Mouse (Mus musculus) spleen, postnatal 14 days (tissue): ENCODE data around the gene Schip1.

Experiments used
- DNase-seq, 2 experiments: peaks; one replicate each; pipeline ENCODE4 v3.0.0; 2021 to 2022; ENCODE audit warnings: low spot score in 2 of 2

Schip1 gene

DNA sequence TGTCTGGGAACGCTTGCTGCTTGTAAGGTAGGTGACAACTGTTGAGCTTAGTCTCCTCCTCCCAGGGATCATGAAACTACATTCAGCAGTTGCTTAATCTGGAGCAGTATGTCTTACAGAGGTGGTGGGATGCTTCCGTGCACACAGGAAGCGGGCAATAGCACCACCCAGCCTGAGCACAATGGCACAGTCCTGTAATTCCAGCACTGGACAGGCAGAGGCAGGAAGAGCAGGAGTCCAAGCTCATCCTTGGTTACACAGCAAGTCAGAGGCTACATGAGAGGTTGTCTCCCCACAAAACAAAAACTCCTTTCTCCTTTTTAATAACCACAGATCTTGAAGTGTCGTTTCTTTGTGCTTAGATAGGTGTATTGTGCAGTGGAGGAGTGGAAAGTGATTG, 447.1 kb downstream of the Schip1 start:
- DNase-seq, result no peak

- DNase-seq, result no peak
Measured at GRCm38 (mm10) chr3:68512327-68512726, 447.7 kb downstream of the Schip1 start.

DNA sequence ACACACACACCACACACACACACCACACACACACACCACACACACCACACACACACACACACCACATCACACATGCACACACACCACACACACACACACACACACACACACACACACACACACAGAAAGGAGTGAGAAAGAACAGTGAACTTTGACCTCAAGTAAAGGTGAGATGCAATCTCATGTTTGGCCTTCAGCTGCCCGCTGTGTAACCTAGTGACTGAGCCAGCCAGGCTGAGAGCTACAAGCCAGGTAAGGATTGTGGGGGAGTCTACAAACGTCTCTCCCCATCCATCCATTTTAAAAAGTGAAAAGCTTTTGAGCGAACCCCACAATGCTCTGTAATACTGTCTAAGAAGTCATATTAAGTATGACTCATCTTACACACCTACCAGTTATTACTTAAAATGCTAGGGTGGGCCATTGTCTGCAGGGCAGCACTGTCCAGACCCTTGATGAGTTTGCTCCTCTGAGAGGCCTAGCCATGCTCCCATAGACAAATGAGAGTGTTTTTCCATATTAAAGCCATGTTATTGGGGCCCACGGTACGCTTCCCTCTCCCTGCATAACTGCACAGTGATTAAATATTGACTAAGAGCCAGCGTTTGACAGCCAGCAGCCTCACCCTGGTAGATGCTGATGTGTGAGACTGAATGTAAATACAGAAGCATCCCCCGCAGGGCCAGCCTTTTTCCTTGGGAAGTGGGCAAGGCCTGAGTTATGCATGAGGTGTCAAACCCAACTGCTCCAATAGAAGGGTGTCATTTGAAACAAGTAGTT, 448.9 kb downstream of the Schip1 start:
- DNase-seq, result no peak

DNA sequence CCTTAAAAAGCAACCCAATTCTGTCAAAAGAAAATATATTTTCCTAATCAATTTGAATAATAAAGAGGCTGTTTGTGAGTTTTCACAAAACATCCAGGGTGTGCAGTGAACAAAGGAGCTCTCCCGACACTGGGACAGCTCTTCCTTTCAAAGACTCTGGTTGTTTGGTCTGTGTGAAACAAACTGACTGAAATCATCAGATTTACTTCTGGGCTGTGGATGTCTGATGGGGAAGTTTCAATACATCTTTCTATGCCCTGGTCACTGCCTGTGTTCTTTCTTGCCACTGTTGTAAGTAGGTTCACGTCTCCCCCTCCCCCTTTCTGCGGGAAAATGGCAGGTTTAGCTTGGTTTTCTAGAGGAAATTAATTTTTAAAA, 449.5 kb downstream of the Schip1 start:
- no peak for DNase-seq

- no peak for DNase-seq
Measured at GRCm38 (mm10) chr3:68514717-68515116, 450.1 kb downstream of the Schip1 start.

DNA sequence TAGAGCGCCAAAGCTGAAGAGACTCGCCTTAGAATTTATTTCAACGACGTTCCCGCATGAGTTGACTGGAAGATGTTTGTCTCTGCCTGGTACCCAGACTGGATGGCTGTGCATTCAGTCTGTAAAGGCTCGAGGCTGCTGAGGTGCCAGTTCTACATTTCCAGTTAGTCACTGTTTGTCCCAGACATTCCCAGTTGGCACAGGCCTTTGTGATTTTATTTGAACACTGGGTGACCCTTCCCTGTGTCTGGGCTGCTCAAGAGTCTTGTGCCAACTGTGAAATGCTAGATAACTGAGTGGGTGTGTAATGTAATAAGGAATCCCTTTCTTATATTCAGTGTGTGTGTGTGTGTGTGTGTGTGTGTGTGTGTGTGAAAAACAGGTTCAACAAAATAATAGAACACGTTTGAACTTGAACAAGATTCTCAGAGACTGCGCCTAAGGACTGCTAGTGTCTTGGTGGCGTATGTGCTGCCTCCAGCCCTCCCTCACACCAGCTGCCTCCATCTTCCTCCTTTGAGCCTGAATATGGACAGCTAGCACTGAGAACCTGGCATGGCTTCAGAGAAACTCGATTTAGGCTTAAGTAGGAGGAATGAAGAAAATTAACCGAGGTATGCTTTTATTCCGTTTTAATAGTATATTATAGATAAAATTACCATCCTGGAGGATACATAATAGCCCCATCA, 451.9 kb downstream of the Schip1 start:
- no peak for DNase-seq

DNA sequence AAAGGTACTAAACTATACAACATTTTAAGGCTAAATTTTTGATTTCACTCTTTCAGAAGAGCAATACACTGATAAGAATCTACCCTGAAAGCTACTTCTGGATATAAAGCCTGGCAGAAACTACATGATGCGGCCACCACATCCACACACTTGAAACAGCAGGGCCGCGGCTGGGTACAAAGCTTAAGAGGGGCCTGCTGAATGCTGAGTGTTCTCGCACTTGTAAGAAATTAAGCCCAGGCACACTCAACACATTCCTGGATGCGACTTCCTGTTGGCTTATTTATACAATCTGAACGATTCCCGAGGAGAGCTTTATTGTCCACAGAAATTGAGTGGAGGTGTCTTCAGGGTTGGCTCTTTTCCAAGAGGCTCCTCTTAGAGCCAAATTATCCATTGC, 452.6 kb downstream of the Schip1 start:
- DNase-seq, result no peak

GRCm38 (mm10) chr3:68518041-68518440, 453.4 kb downstream of the Schip1 start:
- DNase-seq, result no peak

DNA sequence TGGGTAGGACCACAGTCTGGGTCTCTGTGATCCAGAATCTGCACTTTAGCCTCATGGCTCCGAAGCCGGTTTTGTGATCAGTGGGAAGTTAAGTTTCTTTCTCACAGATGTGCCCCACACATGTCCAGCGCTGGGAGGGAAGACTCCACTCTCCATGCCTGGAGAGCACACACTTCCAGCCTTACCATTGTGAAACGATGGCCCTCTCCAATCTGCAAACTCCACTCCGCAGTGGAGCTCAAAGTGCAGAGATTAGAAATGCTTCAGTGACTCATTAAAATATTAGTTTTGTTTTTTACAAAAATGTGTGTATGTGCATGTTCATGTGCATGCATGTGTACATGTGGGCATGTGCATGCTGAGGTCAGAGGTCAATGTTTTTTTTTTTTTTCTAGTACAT, 454.0 kb downstream of the Schip1 start:
- no peak for DNase-seq

DNA sequence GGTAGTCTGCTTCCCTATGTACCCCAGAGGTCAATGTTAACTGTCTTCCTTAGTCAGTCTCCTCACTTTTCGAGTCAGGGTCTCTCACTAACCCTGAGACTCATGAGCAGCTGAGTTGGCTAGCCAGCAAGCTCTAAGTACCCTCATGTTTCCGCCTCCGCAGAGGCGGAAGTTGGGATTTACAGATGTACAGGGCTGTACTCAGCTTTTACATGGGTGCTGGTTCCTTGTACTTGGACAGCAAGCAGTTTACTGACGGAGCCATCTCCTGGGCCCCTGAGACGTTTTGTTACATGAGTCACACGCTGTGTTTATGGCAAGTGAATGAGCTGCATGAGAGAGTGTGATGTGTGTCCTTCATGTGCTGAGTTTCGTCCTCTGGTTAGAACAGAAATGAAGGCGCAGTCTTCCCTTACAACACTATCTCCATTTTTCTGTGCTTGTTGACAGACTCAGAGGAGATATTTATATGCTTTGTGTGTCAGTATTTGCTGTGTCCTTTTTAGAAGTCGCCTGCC, 460.8 kb downstream of the Schip1 start:
- no peak for DNase-seq

DNA sequence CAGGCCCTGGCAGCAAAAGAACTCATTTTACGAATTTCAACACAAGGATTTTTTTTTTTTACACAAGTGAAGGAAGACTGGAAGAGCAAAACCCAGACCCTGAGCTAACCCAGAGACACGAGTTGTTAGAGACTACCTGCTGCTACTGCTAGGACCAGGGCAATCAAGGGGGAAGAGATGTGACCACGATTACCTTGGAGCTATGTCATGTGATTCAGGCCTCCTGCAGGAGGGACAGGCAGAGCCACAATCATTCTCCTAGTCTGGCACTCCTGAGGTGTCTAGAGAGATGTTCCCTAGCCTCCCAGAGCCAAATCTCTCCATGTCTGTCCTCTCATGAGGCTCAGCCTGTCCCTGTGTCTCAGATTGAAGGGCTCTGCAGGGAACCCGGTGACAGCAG, 461.8 kb downstream of the Schip1 start:
- no peak for DNase-seq

- DNase-seq, result no peak
Measured at GRCm38 (mm10) chr3:68527182-68527581, 462.6 kb downstream of the Schip1 start.

DNA sequence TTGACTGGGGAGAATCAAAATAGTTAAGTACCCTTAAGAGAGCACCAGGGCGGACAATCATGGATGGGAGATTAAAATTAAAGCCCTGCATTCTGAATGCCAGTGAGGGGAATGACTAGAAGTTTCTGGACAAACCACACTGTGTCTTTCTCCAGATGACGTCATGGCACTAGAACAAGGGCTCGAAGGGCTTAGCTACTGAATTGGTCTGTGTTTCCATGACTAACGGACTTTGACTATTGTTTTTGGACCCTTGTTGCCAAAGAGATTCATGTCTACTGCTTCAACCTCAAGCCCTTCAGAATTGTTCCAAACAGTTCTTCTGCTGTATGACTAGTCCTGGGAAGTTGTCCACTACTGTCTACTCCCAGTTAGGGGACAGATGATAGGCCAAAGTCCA, 467.3 kb downstream of the Schip1 start:
- DNase-seq, result no peak

GRCm38 (mm10) chr3:68534571-68535051, 470.0 kb downstream of the Schip1 start:
- no peak for DNase-seq

- DNase-seq, result no peak
Measured at GRCm38 (mm10) chr3:68535160-68535728, 470.6 kb downstream of the Schip1 start.

DNA sequence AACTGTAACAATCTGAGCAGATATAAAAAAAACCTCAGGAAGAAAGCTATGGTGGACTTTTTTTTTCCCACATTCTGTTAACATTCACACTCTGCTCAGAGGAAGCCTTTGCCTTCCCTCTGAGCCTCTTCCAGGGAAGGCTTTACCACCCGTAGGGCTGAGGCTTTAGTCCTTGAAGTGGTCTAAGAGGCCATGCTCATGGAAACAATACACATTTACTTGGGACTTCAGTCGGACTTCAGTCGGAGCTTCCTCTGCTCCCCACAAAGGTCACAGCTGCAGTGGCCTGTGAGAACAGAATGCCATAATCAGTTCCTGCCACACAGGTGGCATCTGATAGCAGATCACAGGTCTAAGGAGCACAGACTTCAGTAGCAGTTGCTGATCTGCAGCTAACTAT, 471.5 kb downstream of the Schip1 start:
- DNase-seq, result no peak

- DNase-seq, result no peak
Measured at GRCm38 (mm10) chr3:68541688-68542087, 477.1 kb downstream of the Schip1 start.

- no peak for DNase-seq
Measured at GRCm38 (mm10) chr3:68542944-68543501, 478.4 kb downstream of the Schip1 start.

- no peak for DNase-seq
Measured at GRCm38 (mm10) chr3:68544811-68545210, 480.2 kb downstream of the Schip1 start.

DNA sequence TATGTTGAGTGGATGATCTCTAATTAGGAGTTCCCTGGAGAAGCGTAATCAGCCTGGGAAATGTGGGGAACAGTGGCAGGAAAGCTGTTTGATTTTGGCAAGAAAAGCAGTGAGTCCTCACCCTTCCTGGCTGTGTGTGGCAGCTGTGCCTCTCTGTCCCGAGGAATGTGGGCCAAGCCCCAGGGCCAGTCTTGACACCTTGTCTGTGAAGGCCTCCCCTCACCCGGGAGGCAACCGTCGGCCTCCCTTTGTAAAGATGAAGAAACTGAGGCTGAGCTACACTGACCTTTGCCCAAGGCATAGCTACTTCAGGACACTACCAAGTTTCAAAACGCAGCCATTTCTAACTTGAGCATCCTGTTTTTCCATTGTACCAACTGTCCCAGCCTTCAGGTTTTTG, 481.3 kb downstream of the Schip1 start:
- no peak for DNase-seq

DNA sequence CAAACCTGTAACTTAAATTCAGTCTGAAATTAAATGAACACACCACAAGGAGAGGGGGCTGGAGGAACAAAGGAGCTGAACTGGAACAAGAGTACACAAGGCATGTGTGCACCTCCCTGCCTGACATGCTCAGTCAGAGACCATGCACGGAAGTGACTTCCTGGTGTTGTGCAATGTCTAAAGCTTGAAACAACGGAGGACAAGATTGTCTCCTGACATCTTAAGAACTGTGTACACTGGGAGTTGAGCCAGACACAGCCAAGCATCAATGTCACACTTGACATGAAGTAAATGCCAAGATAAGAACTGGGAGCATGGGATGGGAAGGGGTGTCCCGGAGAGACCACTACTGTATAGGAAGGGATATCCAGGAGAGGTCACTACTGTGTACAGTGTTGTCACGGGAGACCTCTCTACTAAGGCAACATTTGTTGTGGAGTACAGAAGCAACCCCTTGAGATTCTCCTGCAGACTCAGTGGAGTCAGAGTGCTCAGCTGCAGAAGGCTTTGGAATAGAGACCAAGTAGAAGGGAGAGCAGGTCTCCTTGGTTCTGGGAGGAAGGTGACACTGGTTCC, 490.6 kb downstream of the Schip1 start:
- DNase-seq, result no peak

DNA sequence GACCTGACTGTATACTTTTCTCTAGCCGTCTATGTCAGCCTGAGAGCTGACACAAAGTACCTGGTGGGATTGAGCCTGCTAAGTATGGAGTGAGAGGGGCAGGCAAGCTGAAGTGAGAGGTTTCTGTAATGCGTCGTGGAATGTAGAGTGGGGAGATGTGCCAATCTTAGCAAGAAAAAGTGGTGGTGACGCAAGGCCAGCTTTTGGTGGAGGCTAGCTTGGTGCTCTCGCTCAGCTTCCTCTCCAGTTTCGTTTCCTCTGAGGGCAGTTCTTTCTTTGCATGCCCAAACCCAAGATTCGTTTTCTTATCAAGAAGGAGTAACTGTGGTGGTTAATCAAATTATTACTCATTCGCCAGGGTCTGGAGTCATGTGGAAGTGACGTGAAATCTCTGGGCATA, 492.3 kb downstream of the Schip1 start:
- DNase-seq, result no peak
